Mouse (Mus musculus): ENCODE results near the gene Cdc25b. TPM values are rescaled to one million over a fixed set of nuclear protein-coding genes. Genes with fewer than 3 reads are reported as not detected.

Gene Cdc25b
- total RNA-seq (2021) = 10 to 100 TPM; 12.1 to 14.5 TPM

- peak; percentile 88 to 89 for DNase-seq
- intact Hi-C loops (cut with DNase I) = loop anchor here (2.0 to 5.0 kb wide), 2 partner anchors 16 to 230 kb away; no protein-coding TSS in a partner anchor
Measured at GRCm38 (mm10) chr2:131186771-131187601, at the start of gene Cdc25b, which contains the start of gene Spef1. Gene Cdc25b (plus strand): TSS chr2:131186949. Gene Spef1 (minus strand): TSS chr2:131187282.

GRCm38 (mm10) chr2:131138296-131138695 is 48.5 kb upstream of the Cdc25b start:
- intact Hi-C loops (cut with DNase I) = no loop called here
- DNase-seq = no peak

DNA sequence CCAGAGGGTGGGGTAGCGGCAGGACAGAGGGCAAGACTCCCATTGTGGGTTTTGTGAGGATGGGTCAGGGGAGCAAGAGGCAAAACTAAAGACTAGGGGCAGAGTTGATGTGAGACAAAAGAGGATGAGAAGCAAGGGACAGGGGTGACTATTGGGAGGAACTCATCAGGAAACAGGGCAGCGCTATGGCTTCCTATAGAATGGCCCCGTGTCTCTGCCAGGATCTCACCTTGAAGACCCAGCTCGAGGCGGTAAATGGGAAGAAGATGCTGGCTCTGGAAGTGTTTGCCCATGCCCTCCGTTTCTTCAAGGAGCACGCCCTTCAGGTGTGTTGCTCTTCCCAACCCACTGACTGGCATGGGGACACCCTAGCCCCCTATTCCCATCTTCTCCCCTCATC is 48.0 kb upstream of the Cdc25b start:
- intact Hi-C loops (cut with DNase I) = no loop called here
- no peak for DNase-seq

GRCm38 (mm10) chr2:131139287-131139686 is 47.5 kb upstream of the Cdc25b start:
- no peak for DNase-seq
- intact Hi-C loops (cut with DNase I) = no loop called here

GRCm38 (mm10) chr2:131139886-131140532 is 46.7 kb upstream of the Cdc25b start:
- intact Hi-C loops (cut with DNase I) = loop anchor here (2.0 kb wide), 1 partner anchor 15 kb away; no protein-coding TSS in a partner anchor
- DNase-seq = peak; percentile 63 to 67

DNA sequence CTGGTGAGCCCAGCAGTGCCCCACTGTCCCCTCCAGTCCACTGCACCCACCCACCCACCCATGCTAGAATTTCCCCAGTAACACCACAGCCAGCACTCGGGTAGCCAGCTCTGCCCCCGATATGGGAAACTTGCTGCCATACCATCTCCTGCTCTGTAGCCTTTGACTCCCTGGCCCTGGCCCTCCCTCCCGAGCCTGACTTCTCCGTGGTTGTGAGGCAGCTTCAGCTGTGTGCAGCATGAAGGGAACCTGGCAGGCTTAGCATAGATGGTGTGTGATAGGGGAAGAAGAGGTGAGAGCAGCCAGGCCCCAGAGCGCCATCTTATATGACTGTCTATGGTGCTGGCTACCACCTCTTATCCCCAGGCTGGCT is 46.2 kb upstream of the Cdc25b start:
- no peak for DNase-seq
- intact Hi-C loops (cut with DNase I) = loop anchor here (2.0 kb wide), 1 partner anchor 16 kb away; no protein-coding TSS in a partner anchor

DNA sequence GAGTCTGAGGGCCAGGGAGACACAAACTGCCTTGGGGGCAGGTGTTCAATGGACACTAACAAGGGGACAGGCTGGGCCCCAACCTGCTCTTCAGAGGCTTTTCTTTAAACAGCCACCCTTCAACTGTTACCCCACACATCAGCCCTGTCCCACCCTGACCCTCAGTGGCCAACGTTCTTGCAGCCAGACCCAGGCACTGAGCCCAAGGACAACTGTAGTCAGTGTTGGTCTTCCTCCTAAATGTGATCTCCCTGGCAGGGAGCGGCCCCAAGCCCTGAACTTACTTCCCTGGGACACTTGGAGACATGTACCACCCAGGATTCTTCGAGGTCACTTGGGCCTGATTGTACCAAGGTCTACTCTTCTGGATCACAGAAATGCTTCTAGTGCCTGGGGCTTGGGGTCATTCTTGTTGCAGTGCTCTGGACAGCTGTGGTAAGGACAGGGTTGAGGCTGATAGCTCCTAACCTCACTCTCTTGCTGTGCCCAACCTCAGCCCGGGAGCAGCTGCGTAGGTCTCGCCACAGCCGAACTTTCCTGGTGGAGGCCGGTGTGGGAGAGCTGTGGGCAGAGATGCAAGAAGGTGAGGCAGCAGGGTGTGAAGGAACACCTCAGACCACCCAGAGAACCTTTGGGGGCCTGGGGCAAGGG is 45.3 kb upstream of the Cdc25b start:
- intact Hi-C loops (cut with DNase I) = loop anchor here (1.0 to 2.0 kb wide), 2 partner anchors 8 to 17 kb away; partner anchors contain the start of gene Gm11037
- DNase-seq = no peak

- intact Hi-C loops (cut with DNase I) = loop anchor here (1.0 kb wide), 1 partner anchor 47 kb away; no protein-coding TSS in a partner anchor
- peak; percentile 87 to 91 for DNase-seq
Measured at GRCm38 (mm10) chr2:131142592-131142991, 44.2 kb upstream of the Cdc25b start.

GRCm38 (mm10) chr2:131143007-131143780 is 43.6 kb upstream of the Cdc25b start:
- intact Hi-C loops (cut with DNase I) = no loop called here
- DNase-seq = no peak

DNA sequence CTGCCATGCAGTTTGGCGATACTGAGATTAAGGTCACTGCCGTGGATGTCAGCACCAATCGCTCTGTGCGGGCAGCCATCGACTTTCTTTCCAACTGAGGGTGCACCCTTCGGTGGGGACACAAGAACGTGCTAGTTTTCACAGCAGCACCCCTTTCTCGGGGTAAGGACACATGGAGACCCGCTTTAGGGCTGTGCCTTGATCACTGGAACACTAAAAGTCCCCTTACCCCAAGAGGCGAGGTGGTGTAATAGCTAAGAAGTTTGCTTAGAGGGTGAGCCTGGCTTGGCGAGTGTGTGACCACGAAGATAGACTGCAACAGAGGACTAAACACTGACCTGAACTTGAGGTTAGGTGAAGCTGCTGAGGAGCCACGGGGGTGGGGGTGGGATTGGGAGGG is 41.6 kb upstream of the Cdc25b start:
- DNase-seq = no peak

GRCm38 (mm10) chr2:131145536-131145935 is 41.2 kb upstream of the Cdc25b start:
- no peak for DNase-seq
- intact Hi-C loops (cut with DNase I) = no loop called here

More for the DNA sequence above, 41.6 kb upstream of the Cdc25b start:
- intact Hi-C loops (cut with DNase I) = no loop called here

DNA sequence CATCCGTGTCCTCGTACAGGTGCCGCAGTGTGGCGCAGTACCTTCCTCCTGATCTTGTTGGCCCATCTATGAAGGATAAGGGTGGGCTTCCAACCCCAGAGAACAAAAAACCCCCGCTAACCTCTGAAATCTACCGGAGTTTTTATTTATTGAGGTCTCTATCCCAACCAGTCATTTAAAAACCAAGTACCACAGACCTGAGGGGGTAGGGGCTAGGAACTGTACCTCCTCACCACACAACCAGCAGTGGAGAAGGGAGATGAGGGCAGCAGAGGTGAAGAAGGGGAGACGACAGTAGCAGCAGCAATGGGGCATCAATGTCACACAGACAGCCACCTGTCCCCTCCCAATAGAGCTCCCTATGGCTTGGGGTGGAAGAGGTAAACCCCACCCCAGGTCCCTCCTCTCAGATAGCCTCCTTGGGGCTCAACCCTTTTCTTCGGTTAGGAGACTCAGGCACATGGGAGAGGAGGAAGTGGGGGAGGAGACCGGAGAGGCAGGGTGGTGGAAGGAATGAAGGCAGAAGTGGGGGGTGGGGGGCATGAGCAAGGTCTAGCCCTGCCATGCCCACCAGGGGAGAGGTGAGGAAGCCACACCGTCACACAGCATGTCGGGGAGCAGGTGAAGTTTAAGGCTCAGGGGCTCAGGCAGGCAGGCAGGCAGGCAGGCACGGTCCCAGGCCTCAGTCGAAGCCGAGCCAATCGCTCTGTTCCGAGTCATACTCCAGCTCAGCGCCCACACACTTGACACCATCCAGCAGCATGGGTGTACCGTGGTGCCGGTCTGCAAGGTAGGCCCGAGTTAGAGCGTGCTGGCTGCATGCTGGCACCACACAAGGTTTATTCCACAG is 40.3 kb upstream of the Cdc25b start:
- DNase-seq = no peak
- intact Hi-C loops (cut with DNase I) = no loop called here

- intact Hi-C loops (cut with DNase I) = no loop called here
- no peak for DNase-seq
Measured at GRCm38 (mm10) chr2:131147043-131147365, 39.7 kb upstream of the Cdc25b start.

DNA sequence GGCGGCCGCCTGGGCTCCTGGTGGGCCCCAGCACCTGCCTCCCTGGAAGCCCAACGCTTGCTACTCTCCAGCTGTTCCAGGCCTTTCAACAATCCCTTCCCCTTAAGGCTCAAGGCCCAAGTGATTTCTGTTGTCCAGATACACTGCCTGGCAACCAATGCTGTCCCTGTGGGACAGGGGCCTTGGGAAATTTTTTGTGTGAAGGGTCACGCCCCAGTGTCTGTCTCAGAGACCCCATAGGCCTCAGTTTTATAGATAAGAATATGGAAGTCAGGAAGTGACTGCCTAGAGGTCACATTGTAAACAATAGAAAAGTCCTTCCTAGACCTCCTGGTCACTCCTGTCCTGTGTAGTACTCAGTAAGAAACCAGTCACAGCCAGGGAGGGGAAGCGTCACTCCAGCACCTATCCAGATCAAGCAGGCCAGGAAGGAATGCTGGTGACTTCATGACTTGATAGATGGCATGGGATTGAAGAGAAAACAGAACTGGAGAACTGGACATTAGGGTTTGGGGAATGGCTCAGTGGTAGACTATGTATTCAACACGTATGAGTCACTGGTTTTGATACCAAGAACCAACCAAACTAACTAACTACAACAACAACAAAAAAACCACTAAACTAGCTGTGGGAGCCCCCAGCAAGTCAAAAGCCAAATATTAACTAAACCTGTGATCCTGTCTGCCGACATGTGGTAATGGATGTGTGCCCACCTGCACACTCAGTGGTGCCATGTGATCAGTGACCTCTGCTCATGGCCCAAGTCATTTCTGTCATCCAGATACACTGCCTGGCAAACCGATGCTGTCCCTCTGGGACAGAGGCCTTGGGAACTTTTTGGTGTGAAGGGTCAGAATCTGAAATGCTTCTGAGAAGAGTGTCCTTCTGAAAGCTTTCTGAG is 38.1 kb upstream of the Cdc25b start:
- DNase-seq = no peak
- intact Hi-C loops (cut with DNase I) = no loop called here

DNA sequence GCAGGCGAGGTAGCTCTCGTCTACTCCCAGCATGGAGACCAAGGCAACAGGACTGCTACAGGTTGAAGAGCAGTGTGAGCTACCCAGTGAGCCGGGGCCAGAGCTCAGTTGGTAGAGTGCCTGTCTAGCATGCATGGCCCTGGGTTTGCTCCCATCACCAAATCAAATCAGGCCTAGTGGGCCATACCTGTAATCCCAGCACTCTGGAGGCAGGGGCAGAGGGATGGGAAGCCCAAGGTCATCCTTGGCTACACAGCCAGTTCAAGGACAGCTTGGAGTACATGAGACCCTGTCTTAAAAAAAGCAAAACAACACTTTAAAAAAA is 37.5 kb upstream of the Cdc25b start:
- no peak for DNase-seq
- intact Hi-C loops (cut with DNase I) = no loop called here

GRCm38 (mm10) chr2:131152166-131152730 is 34.5 kb upstream of the Cdc25b start:
- intact Hi-C loops (cut with DNase I) = no loop called here
- DNase-seq = no peak

DNA sequence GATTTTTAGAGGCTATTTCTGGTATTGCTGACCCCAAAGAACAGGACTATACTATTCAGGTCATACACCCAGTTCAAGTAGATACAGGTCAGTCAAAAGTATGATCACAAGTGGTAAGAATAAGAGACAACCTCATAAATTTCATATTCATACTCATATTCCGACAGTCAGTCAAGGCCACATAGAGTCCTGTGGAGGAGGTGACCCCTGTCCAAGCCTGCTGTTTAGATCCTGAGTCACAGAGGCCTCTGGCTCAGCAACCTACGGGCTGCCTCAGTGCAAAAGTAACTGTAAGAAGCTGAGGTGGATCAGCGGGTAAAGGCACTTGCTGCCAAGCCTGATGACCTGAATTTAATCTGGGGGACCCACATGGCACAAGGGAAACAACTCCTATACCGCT is 32.7 kb upstream of the Cdc25b start:
- no peak for DNase-seq
- intact Hi-C loops (cut with DNase I) = no loop called here

DNA sequence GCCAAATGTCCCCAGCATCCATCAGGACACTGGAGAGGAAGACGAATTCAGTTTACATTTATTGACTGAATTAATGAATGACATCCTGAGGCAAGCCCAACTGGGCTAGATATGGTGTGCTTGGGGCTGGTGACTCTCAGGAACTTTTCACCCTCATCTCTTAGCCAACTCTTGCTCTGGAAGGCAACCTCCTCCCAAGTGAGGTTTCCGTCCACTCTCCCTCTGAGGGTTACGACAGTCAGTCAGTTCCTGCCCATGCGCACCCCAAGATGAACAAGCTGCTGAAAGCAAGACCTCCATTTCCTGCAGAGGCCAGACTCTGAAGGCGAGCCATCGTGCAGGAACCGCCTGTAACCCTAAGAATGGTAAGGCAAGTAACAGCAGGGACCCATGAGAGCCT is 29.8 kb upstream of the Cdc25b start:
- intact Hi-C loops (cut with DNase I) = no loop called here
- DNase-seq = no peak

Measured in heart, postnatal 10 days (tissue).